Mouse (Mus musculus): Measurements from ENCODE around the gene Klhdc4. TPM values are rescaled to one million over a fixed set of nuclear protein-coding genes. Genes with fewer than 3 reads are reported as not detected.

Gene Klhdc4
- 13.0 TPM for polyA plus RNA-seq (2014; fragmentation: Illumina TruSeq; extraction: RNeasy Lipid Tissue Mini Kit (QIAGEN cat#74804); ENCODE audit: low read depth, low replicate concordance)

DNA sequence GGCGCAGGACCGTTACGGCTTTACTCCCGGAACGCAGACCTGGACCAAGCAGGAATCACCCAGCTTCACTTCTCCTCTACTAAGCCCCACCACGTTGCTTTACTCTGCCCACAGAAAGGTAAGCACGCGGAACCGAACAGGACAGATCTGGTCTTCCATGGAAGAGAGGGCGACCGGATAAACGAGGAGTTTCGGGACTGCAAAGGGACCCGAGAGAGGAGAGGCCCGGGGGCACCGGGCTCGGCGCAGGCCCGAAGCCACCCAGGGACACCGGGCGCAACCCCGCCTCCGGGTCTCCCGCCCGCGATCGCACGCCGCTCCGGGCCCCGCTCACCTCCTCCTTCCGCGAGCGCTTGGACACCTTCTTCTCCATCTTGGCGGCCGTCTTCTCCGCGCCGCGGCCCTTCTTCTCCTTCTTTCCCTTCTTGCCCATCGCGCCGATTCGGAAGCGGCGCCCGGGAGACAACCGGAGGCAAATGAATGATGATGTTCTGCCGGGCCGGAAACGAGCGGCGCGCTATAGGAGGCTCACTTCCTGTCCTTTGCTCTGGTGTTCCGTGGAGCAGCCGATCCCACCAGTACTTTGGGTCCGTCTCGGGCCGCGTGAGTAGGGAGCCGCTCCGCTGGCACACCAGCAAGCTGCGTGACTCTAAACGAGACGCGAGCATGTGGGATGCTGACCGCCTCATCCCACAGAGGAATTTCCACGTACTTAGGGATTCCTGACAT is at the start of gene Klhdc4:
Klhdc4 (minus strand) TSS at position 522 of the 729 bp plus-strand sequence.

Other genes with a start within 250 kb of the Klhdc4 start
- 296 TPM for gene Map1lc3b, start 239.2 kb downstream of the Klhdc4 start, polyA plus RNA-seq (2014; fragmentation: Illumina TruSeq; extraction: RNeasy Lipid Tissue Mini Kit (QIAGEN cat#74804); ENCODE audit: low read depth, low replicate concordance)
- 18.9 TPM for gene Zcchc14, start 176.7 kb downstream of the Klhdc4 start, polyA plus RNA-seq (2014; fragmentation: Illumina TruSeq; extraction: RNeasy Lipid Tissue Mini Kit (QIAGEN cat#74804); ENCODE audit: low read depth, low replicate concordance)
- gene Jph3, start 99.9 kb downstream of the Klhdc4 start, polyA plus RNA-seq (2014; fragmentation: Illumina TruSeq; extraction: RNeasy Lipid Tissue Mini Kit (QIAGEN cat#74804); ENCODE audit: low read depth, low replicate concordance): not detected
- gene Slc7a5, start 78.1 kb upstream of the Klhdc4 start, polyA plus RNA-seq (2014; fragmentation: Illumina TruSeq; extraction: RNeasy Lipid Tissue Mini Kit (QIAGEN cat#74804); ENCODE audit: low read depth, low replicate concordance): 3.5 TPM
- gene Car5a, start 115.3 kb upstream of the Klhdc4 start, polyA plus RNA-seq (2014; fragmentation: Illumina TruSeq; extraction: RNeasy Lipid Tissue Mini Kit (QIAGEN cat#74804); ENCODE audit: low read depth, low replicate concordance): not detected
- gene Banp, start 120.2 kb upstream of the Klhdc4 start, polyA plus RNA-seq (2014; fragmentation: Illumina TruSeq; extraction: RNeasy Lipid Tissue Mini Kit (QIAGEN cat#74804); ENCODE audit: low read depth, low replicate concordance): 11.8 TPM

Data from heart, adult 10 weeks (tissue).